Mouse (Mus musculus) lung, embryonic 16.5 days (tissue): Measurements from ENCODE around the gene Rnf212b. TPM values are rescaled to one million over a fixed set of nuclear protein-coding genes. Genes with fewer than 3 reads are reported as not detected.
"Not testable (repeated sequence)": the region's sequence is repeated elsewhere in the genome, so short reads cannot be mapped to it uniquely, and the experiment has no call there.

ENCODE experiments used
- ATAC-seq: fragments of 200-750 bp; cut with Nextera tagmentation; 2 replicates; pipeline ENCODE4 v1.8.0; 2017; ENCODE audit warnings: low read depth, mild to moderate bottlenecking, moderate library complexity
- H3K27ac ChIP-seq: fragments of 300-500 bp; sonication (generic); 2 replicates; pipeline ENCODE4 v1.5.1; 2014; ENCODE audit warnings: mild to moderate bottlenecking, control low read depth, low read length
- H3K27me3 ChIP-seq: fragments of 300-500 bp; sonication (generic); 2 replicates; pipeline ENCODE4 v1.6.1; 2014; ENCODE audit warnings: low read depth, low read length, mixed read lengths; ENCODE audit not compliant: control insufficient read depth, insufficient read depth
- H3K36me3 ChIP-seq: fragments of 300-500 bp; sonication (generic); 2 replicates; pipeline ENCODE4 v1.6.1; 2014; ENCODE audit warnings: low read length; ENCODE audit not compliant: control insufficient read depth, insufficient read depth
- H3K4me1 ChIP-seq: fragments of 300-500 bp; sonication (generic); replicated peaks from 2 replicates; pipeline ENCODE4 v1.6.1; 2014; ENCODE audit warnings: low read length, mixed read lengths; ENCODE audit not compliant: control insufficient read depth, insufficient read depth
- H3K4me2 ChIP-seq: fragments of 300-500 bp; sonication (generic); 2 replicates; pipeline ENCODE4 v1.6.1; 2014; ENCODE audit warnings: low read depth, low read length, control low read depth
- H3K4me3 ChIP-seq: fragments of 300-500 bp; sonication (generic); 2 replicates; pipeline ENCODE4 v1.5.1; 2014; ENCODE audit warnings: mild to moderate bottlenecking, low read length, control low read depth
- H3K9ac ChIP-seq: fragments of 300-500 bp; sonication (generic); 2 replicates; pipeline ENCODE4 v1.6.1; 2014; ENCODE audit warnings: low read length, control low read depth
- H3K9me3 ChIP-seq: fragments of 300-500 bp; sonication (generic); 2 replicates; pipeline ENCODE4 v1.6.1; 2016; ENCODE audit warnings: low read length; ENCODE audit not compliant: control insufficient read depth
- WGBS: fragments of 180-500 bp; shearing (Covaris S2); extraction: QIAGEN DNeasy Blood & Tissue Kit; methylation state at CpG from one replicate; pipeline ENCODE4 v1.1.7; 2014; 5-methylcytosine and 5-hydroxymethylcytosine counted together
- polyA plus RNA-seq: library from polyadenylated mRNA; unstranded; fragments of >200 nt; fragmentation: Nextera tagmentation; extraction: Ambion mirVana; gene quantifications from 2 replicates; pipeline ENCODE4 v1.2.1, GENCODE M21; 2015

The Rnf212b gene
- not detected in 2 replicates for polyA plus RNA-seq

GRCm38 (mm10) chr14:54813991-54814390 is at the start of gene Rnf212b:
Gene Rnf212b (plus strand): TSS chr14:54814141.
- no peak for ATAC-seq
- no peaks in the 10 kb centered on the region for H3K27me3 ChIP-seq
- H3K4me1 ChIP-seq = no peaks in the 10 kb centered on the region
- no peak within 1 kb of the TSS for H3K9ac ChIP-seq
- no peak within 1 kb of the TSS for H3K27ac ChIP-seq
- no peaks in the 10 kb centered on the region for H3K9me3 ChIP-seq
- WGBS = 79% methylated on average over 27 of the region's 29 CpGs
- no peaks in the 10 kb centered on the region for H3K36me3 ChIP-seq
- no peak within 1 kb of the TSS for H3K4me2 ChIP-seq
- H3K4me3 ChIP-seq = no peak within 1 kb of the TSS

GRCm38 (mm10) chr14:54766937-54767336 is 47.0 kb upstream of the Rnf212b start:
- not testable (repeated sequence) for H3K4me3 ChIP-seq, H3K27ac ChIP-seq, H3K9me3 ChIP-seq, H3K27me3 ChIP-seq, H3K36me3 ChIP-seq, H3K4me2 ChIP-seq, ATAC-seq, H3K4me1 ChIP-seq, H3K9ac ChIP-seq
- WGBS = 97% methylated on average over 6 of the region's 7 CpGs

GRCm38 (mm10) chr14:54768314-54769067 is 45.5 kb upstream of the Rnf212b start:
- no peak overlapping the region for H3K9ac ChIP-seq
- H3K4me2 ChIP-seq = no peak overlapping the region
- no peaks in the 10 kb centered on the region for H3K9me3 ChIP-seq
- no peak overlapping the region for H3K4me3 ChIP-seq
- ATAC-seq = no peak
- H3K27ac ChIP-seq = no peak overlapping the region
- no peaks in the 10 kb centered on the region for H3K27me3 ChIP-seq
- WGBS = 70% methylated on average over 10 of the region's 10 CpGs
- H3K36me3 ChIP-seq = no peaks in the 10 kb centered on the region
- no peaks in the 10 kb centered on the region for H3K4me1 ChIP-seq

GRCm38 (mm10) chr14:54769068-54769425 is 44.9 kb upstream of the Rnf212b start:
- H3K9me3 ChIP-seq = no peaks in the 10 kb centered on the region
- WGBS = 84% methylated on average over 5 of the region's 5 CpGs
- no peak overlapping the region for H3K9ac ChIP-seq
- H3K4me2 ChIP-seq = no peak overlapping the region
- no peak for ATAC-seq
- H3K27me3 ChIP-seq = no peaks in the 10 kb centered on the region
- no peak overlapping the region for H3K27ac ChIP-seq
- H3K4me3 ChIP-seq = no peak overlapping the region
- H3K4me1 ChIP-seq = no peaks in the 10 kb centered on the region
- no peaks in the 10 kb centered on the region for H3K36me3 ChIP-seq

GRCm38 (mm10) chr14:54770373-54770772 is 43.6 kb upstream of the Rnf212b start:
- Histone ChIP-seq H3K36me3 (no peaks in the 10 kb centered on the region), H3K4me2 (no peak overlapping the region), H3K4me1 (no peaks in the 10 kb centered on the region), H3K27ac (no peak overlapping the region), H3K9ac (no peak overlapping the region), H3K27me3 (no peaks in the 10 kb centered on the region), H3K9me3 (no peaks in the 10 kb centered on the region), H3K4me3 (no peak overlapping the region)
- WGBS = 93% methylated on average over 5 of the region's 5 CpGs
- ATAC-seq = no peak

GRCm38 (mm10) chr14:54772333-54772856 is 41.5 kb upstream of the Rnf212b start:
- WGBS = 70% methylated on average over 20 of the region's 20 CpGs
- Histone ChIP-seq H3K9me3 (no peaks in the 10 kb centered on the region), H3K27me3 (no peaks in the 10 kb centered on the region), H3K4me3 (no peak overlapping the region), H3K4me2 (no peak overlapping the region), H3K9ac (no peak overlapping the region), H3K36me3 (no peaks in the 10 kb centered on the region), H3K4me1 (no peaks in the 10 kb centered on the region), H3K27ac (no peak overlapping the region)
- no peak for ATAC-seq

GRCm38 (mm10) chr14:54775534-54776041 is 38.4 kb upstream of the Rnf212b start:
- Histone ChIP-seq H3K36me3 (no peaks in the 10 kb centered on the region), H3K9me3 (no peaks in the 10 kb centered on the region), H3K4me3 (no peak overlapping the region), H3K27ac (no peak overlapping the region), H3K4me2 (no peak overlapping the region), H3K9ac (no peak overlapping the region), H3K27me3 (peaks cover 8% of the 10 kb centered on the region), H3K4me1 (no peaks in the 10 kb centered on the region)
- no peak for ATAC-seq
- WGBS = 89% methylated on average over 7 of the region's 7 CpGs

DNA sequence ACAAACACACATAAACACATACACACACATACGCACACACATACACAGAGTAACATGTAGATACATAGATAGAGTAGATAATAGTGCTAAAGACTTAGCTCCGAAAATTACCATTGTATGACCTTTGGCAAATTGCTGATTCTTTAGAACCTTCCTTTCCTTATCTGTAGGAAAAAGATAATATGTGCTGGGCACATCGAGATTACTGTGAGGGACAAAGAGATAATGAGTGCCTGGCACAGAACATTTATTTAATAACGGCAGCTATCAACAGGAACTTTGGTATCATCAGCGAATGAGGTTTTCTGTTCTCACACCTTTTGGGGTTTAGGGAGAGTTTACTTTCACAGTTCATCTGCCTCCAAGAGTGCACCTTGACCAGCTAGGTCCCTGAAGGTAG is 37.2 kb upstream of the Rnf212b start:
- Histone ChIP-seq H3K27me3 (peaks cover 8% of the 10 kb centered on the region), H3K4me3 (no peak overlapping the region), H3K9ac (no peak overlapping the region), H3K4me1 (no peaks in the 10 kb centered on the region), H3K36me3 (no peaks in the 10 kb centered on the region), H3K9me3 (no peaks in the 10 kb centered on the region), H3K4me2 (no peak overlapping the region), H3K27ac (no peak overlapping the region)
- no peak for ATAC-seq
- 72% methylated on average over 5 of the region's 5 CpGs for whole genome bisulfite sequencing

DNA sequence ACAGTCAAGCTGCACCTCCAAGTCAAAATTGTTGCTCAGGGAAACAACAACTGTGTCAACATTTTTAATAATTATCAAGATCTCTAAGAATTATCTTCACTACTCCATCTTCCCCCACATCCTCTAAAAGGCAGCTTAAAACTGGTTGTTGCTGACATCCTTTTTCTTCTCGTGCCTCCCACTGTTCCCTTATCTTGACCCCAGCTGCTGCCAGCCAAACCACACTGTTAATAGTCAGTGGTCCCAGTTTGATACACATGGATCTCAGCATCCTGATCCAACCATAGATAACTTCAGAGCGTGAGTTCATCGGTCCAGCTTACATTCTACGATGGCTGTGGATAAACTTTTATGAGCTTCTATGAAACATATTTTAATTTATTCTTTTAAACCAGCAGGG is 36.0 kb upstream of the Rnf212b start:
- Histone ChIP-seq H3K9me3 (no peaks in the 10 kb centered on the region), H3K27me3 (peaks cover 13% of the 10 kb centered on the region), H3K9ac (no peak overlapping the region), H3K4me2 (no peak overlapping the region), H3K4me3 (no peak overlapping the region), H3K4me1 (no peaks in the 10 kb centered on the region), H3K27ac (no peak overlapping the region), H3K36me3 (no peaks in the 10 kb centered on the region)
- no peak for ATAC-seq
- 72% methylated on average over 4 of the region's 4 CpGs for WGBS
